Mouse (Mus musculus): ENCODE measurements around the gene Casc1. TPM values are rescaled to one million over a fixed set of nuclear protein-coding genes. Genes with fewer than 3 reads are reported as not detected.
"Not testable (repeated sequence)": the region's sequence is repeated elsewhere in the genome, so short reads cannot be mapped to it uniquely, and the experiment has no call there.

Gene Casc1
- total RNA-seq, 2 experiments from 2014 or later: 0.63 to 2.6 TPM

GRCm38 (mm10) chr6:145145173-145145572 is 65.6 kb downstream of the Casc1 start:
- no peak for ATAC-seq (replicated peaks; ENCODE audit: low FRiP score, low TSS enrichment, poor library complexity, severe bottlenecking)

GRCm38 (mm10) chr6:145141827-145142226 is 69.0 kb downstream of the Casc1 start:
- no peak for ATAC-seq (replicated peaks; ENCODE audit: low FRiP score, low TSS enrichment, poor library complexity, severe bottlenecking)

GRCm38 (mm10) chr6:145140706-145141105 is 70.1 kb downstream of the Casc1 start:
- no peak for ATAC-seq (replicated peaks; ENCODE audit: low FRiP score, low TSS enrichment, poor library complexity, severe bottlenecking)

- ATAC-seq (replicated peaks; ENCODE audit: low FRiP score, low TSS enrichment, poor library complexity, severe bottlenecking): no peak
These were observed 70.9 kb downstream of the Casc1 start for GRCm38 (mm10) chr6:145139776-145140475.

- no peak for ATAC-seq (replicated peaks; ENCODE audit: low FRiP score, low TSS enrichment, poor library complexity, severe bottlenecking)
These were observed 71.6 kb downstream of the Casc1 start for GRCm38 (mm10) chr6:145139236-145139635.

GRCm38 (mm10) chr6:145136831-145137230 is 74.0 kb downstream of the Casc1 start:
- no peak for ATAC-seq (replicated peaks; ENCODE audit: low FRiP score, low TSS enrichment, poor library complexity, severe bottlenecking)

- ATAC-seq (replicated peaks; ENCODE audit: low FRiP score, low TSS enrichment, poor library complexity, severe bottlenecking): no peak
These were observed 75.0 kb downstream of the Casc1 start for GRCm38 (mm10) chr6:145135804-145136203.

- ATAC-seq (replicated peaks; ENCODE audit: low FRiP score, low TSS enrichment, poor library complexity, severe bottlenecking): no peak
These were observed 75.5 kb downstream of the Casc1 start for GRCm38 (mm10) chr6:145135295-145135694.

GRCm38 (mm10) chr6:145132969-145133368 is 77.8 kb downstream of the Casc1 start:
- not testable (repeated sequence) for ATAC-seq (replicated peaks; ENCODE audit: low FRiP score, low TSS enrichment, poor library complexity, severe bottlenecking)

- no peak for ATAC-seq (replicated peaks; ENCODE audit: low FRiP score, low TSS enrichment, poor library complexity, severe bottlenecking)
These were observed 78.8 kb downstream of the Casc1 start for GRCm38 (mm10) chr6:145131991-145132390.

- ATAC-seq (replicated peaks; ENCODE audit: low FRiP score, low TSS enrichment, poor library complexity, severe bottlenecking): no peak
These were observed 81.2 kb downstream of the Casc1 start for GRCm38 (mm10) chr6:145129563-145129962.

- ATAC-seq (replicated peaks; ENCODE audit: low FRiP score, low TSS enrichment, poor library complexity, severe bottlenecking): no peak
These were observed 83.2 kb downstream of the Casc1 start for GRCm38 (mm10) chr6:145127652-145128051.

GRCm38 (mm10) chr6:145125591-145126113 is 85.2 kb downstream of the Casc1 start:
- ATAC-seq (replicated peaks; ENCODE audit: low FRiP score, low TSS enrichment, poor library complexity, severe bottlenecking): peak; percentile 33

Other genes starting within 250 kb of the Casc1 start
- gene Bcat1, start 134.8 kb downstream of the Casc1 start, total RNA-seq (2014; fragmentation: Nextera tagmentation): 2.7 TPM in 1 of 2 replicates, not detected in the other
- gene Bcat1, start 134.8 kb downstream of the Casc1 start, total RNA-seq (2017): 0.47 TPM in 1 of 2 replicates, not detected in the other
- gene Lrmp, start 95.4 kb downstream of the Casc1 start, total RNA-seq (2014; fragmentation: Nextera tagmentation): 45.0 and 67.3 TPM in 2 replicates
- gene Lrmp, start 95.4 kb downstream of the Casc1 start, total RNA-seq (2017): 45.7 and 47.6 TPM in 2 replicates
- 13.1 and 27.7 TPM in 2 replicates for gene Etfrf1, start 129 bp upstream of the Casc1 start, total RNA-seq (2014; fragmentation: Nextera tagmentation)
- 10.7 and 35.6 TPM in 2 replicates for gene Etfrf1, start 129 bp upstream of the Casc1 start, total RNA-seq (2017)
- gene Kras, start 39.2 kb upstream of the Casc1 start, total RNA-seq (2014; fragmentation: Nextera tagmentation): 29.6 and 36.8 TPM in 2 replicates
- gene Kras, start 39.2 kb upstream of the Casc1 start, total RNA-seq (2017): 27.7 and 28.0 TPM in 2 replicates